Mouse (Mus musculus) spleen, adult 2 months (tissue): Measurements from ENCODE around the gene Sipa1l2.

ENCODE experiments used
- CTCF ChIP-seq: fragments of 200-500 bp; IDR thresholded peaks from 2 replicates; pipeline ENCODE4 v1.5.1; 2011; ENCODE audit warnings: mild to moderate bottlenecking, inconsistent platforms; ENCODE audit not compliant: insufficient read depth, insufficient read length, insufficient replicate concordance; ENCODE audit errors: extremely low read depth
- POLR2A ChIP-seq: fragments of 200-500 bp; IDR thresholded peaks from 2 replicates; pipeline ENCODE4 v1.6.1; 2011; ENCODE audit warnings: low read depth, low read length, inconsistent platforms

DNA sequence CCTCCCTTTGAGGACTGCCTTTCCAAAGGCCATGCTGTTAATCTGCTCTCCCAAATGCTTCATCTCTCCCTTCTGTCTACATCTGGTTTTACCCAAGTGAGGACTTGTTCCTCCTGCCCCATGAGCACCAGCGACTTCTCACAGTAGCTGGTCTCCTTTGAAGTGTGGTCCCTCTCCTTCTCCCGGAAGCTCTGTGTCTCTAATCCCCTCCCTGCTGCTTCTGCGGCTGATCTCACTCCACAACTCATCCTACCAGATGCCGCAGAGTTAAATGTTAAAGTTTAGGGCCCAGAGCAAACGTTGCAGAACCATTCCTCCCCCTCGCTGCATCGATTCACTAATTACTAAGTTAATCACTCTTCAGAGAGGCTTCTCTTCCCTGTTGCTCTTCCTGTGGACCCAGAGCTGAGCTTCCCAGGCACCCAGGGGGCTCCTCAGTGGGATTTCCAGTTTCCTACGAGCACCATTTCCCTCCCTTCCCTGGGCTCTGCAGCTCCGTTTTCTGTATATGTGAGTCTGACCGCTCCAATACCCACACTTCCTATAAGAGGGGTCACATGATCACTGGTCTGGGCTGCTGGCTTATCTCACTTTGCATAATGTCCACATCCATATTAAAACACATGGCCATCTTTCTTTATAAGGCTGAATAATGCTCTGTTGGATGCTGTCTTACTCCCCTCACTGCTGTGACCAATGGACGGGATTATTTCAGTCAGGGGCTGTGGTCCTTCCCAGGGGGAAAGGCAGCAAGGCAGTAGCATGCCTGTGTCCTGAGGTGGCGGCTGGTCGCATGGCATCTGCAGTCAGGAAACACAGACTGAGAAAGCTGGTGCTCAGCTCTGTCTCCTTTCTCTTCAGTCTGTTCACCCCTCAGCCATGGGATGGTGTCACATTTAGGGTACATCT is 156.4 kb downstream of the Sipa1l2 start:
- TF ChIP-seq CTCF (no peak), POLR2A (no peak)
